Mouse (Mus musculus): ENCODE measurements around the gene Kl. TPM values are rescaled to one million over a fixed set of nuclear protein-coding genes. Genes with fewer than 3 reads are reported as not detected.

The Kl gene
- polyA plus RNA-seq, 1 experiment from 2014 or later: 1.2 TPM

- 65% methylated on average over 5 of the region's 5 CpGs for WGBS
- H3K9me3 ChIP-seq (ENCODE audit: control insufficient read depth, low read length): peaks cover 4% of the 10 kb centered on the region; the same call in 1 of the 2 replicates
- peaks cover 25% of the 10 kb centered on the region for H3K4me1 ChIP-seq (replicated peaks; ENCODE audit: control insufficient read depth, insufficient read depth, low read length)
- H3K9ac ChIP-seq: no peak overlapping the region
- DNase-seq (ENCODE audit: low spot score): no peak
- H3K4me2 ChIP-seq (replicated peaks): no peak overlapping the region
- no peaks in the 10 kb centered on the region for H3K36me3 ChIP-seq (replicated peaks; ENCODE audit: control insufficient read depth, insufficient read depth)
- H3K4me3 ChIP-seq (replicated peaks; ENCODE audit: low read length): no peak overlapping the region
- no peaks in the 10 kb centered on the region for H3K27me3 ChIP-seq (ENCODE audit: control insufficient read depth, insufficient read depth, low read length)
- H3K27ac ChIP-seq: no peak overlapping the region
- no peak for ATAC-seq (ENCODE audit: low FRiP score)
Measured at GRCm38 (mm10) chr5:151018959-151019358, 66.6 kb downstream of the Kl start.

- Histone ChIP-seq H3K27me3 (ENCODE audit: control insufficient read depth, insufficient read depth, low read length) (no peaks in the 10 kb centered on the region), H3K4me2 (replicated peaks) (no peak overlapping the region), H3K4me3 (replicated peaks; ENCODE audit: low read length) (no peak overlapping the region), H3K4me1 (replicated peaks; ENCODE audit: control insufficient read depth, insufficient read depth, low read length) (peaks cover 25% of the 10 kb centered on the region), H3K9ac (no peak overlapping the region), H3K36me3 (replicated peaks; ENCODE audit: control insufficient read depth, insufficient read depth) (no peaks in the 10 kb centered on the region), H3K9me3 (ENCODE audit: control insufficient read depth, low read length) (no peaks in the 10 kb centered on the region), H3K27ac (peak overlapping the region; percentile 22; the same call in 1 of the 2 replicates)
- no peak for ATAC-seq (ENCODE audit: low FRiP score)
- DNase-seq (ENCODE audit: low spot score): no peak
- WGBS: 69% methylated on average over 13 of the region's 13 CpGs
Measured at GRCm38 (mm10) chr5:151020031-151020820, 67.8 kb downstream of the Kl start.

GRCm38 (mm10) chr5:151020831-151021230 lies 68.4 kb downstream of the Kl start:
- no peaks in the 10 kb centered on the region for H3K36me3 ChIP-seq (replicated peaks; ENCODE audit: control insufficient read depth, insufficient read depth)
- peaks cover 25% of the 10 kb centered on the region for H3K4me1 ChIP-seq (replicated peaks; ENCODE audit: control insufficient read depth, insufficient read depth, low read length)
- ATAC-seq (ENCODE audit: low FRiP score) (no peak), DNase-seq (ENCODE audit: low spot score) (no peak)
- H3K9me3 ChIP-seq (ENCODE audit: control insufficient read depth, low read length): no peaks in the 10 kb centered on the region
- H3K27me3 ChIP-seq (ENCODE audit: control insufficient read depth, insufficient read depth, low read length): no peaks in the 10 kb centered on the region
- H3K9ac ChIP-seq: no peak overlapping the region
- H3K4me2 ChIP-seq (replicated peaks): no peak overlapping the region
- H3K4me3 ChIP-seq (replicated peaks; ENCODE audit: low read length): no peak overlapping the region
- peak overlapping the region; percentile 22; the same call in 1 of the 2 replicates for H3K27ac ChIP-seq
- WGBS: 82% methylated on average over 14 of the region's 14 CpGs

- H3K27ac ChIP-seq: 0 out of 2 replicates have a peak overlapping the region, but pooled peaks have one; percentile 65
- H3K36me3 ChIP-seq (replicated peaks; ENCODE audit: control insufficient read depth, insufficient read depth): no peaks in the 10 kb centered on the region
- H3K4me3 ChIP-seq (replicated peaks; ENCODE audit: low read length): no peak overlapping the region
- WGBS: 86% methylated on average over 7 of the region's 7 CpGs
- H3K4me2 ChIP-seq (replicated peaks): no peak overlapping the region
- H3K4me1 ChIP-seq (replicated peaks; ENCODE audit: control insufficient read depth, insufficient read depth, low read length): peaks cover 25% of the 10 kb centered on the region
- H3K9ac ChIP-seq: no peak overlapping the region
- no peaks in the 10 kb centered on the region for H3K27me3 ChIP-seq (ENCODE audit: control insufficient read depth, insufficient read depth, low read length)
- ATAC-seq (ENCODE audit: low FRiP score) (no peak), DNase-seq (ENCODE audit: low spot score) (no peak)
- H3K9me3 ChIP-seq (ENCODE audit: control insufficient read depth, low read length): no peaks in the 10 kb centered on the region
Measured at GRCm38 (mm10) chr5:151022026-151022425, 69.6 kb downstream of the Kl start.

GRCm38 (mm10) chr5:151022939-151023338 lies 70.5 kb downstream of the Kl start:
- H3K4me2 ChIP-seq (replicated peaks): peak overlapping the region; percentile 19; the same call in 1 of the 2 replicates
- H3K36me3 ChIP-seq (replicated peaks; ENCODE audit: control insufficient read depth, insufficient read depth): no peaks in the 10 kb centered on the region
- peak; percentile 34 for DNase-seq (ENCODE audit: low spot score)
- no peaks in the 10 kb centered on the region for H3K9me3 ChIP-seq (ENCODE audit: control insufficient read depth, low read length)
- WGBS: 19% methylated on average over 1 of the region's 1 CpGs
- H3K4me1 ChIP-seq (replicated peaks; ENCODE audit: control insufficient read depth, insufficient read depth, low read length): peaks cover 26% of the 10 kb centered on the region
- no peak for ATAC-seq (ENCODE audit: low FRiP score)
- H3K4me3 ChIP-seq (replicated peaks; ENCODE audit: low read length): no peak overlapping the region
- no peaks in the 10 kb centered on the region for H3K27me3 ChIP-seq (ENCODE audit: control insufficient read depth, insufficient read depth, low read length)
- H3K27ac ChIP-seq: peak overlapping the region; percentile 65; the same call in 1 of the 2 replicates
- H3K9ac ChIP-seq: no peak overlapping the region

- peak; percentile 28 for DNase-seq (ENCODE audit: low spot score)
- no peak for ATAC-seq (ENCODE audit: low FRiP score)
- Histone ChIP-seq H3K9me3 (ENCODE audit: control insufficient read depth, low read length) (no peaks in the 10 kb centered on the region), H3K27ac (peak overlapping the region; percentile 65), H3K4me1 (replicated peaks; ENCODE audit: control insufficient read depth, insufficient read depth, low read length) (peaks cover 29% of the 10 kb centered on the region), H3K9ac (no peak overlapping the region), H3K36me3 (replicated peaks; ENCODE audit: control insufficient read depth, insufficient read depth) (no peaks in the 10 kb centered on the region), H3K4me2 (replicated peaks) (peak overlapping the region; percentile 19; the same call in 1 of the 2 replicates), H3K4me3 (replicated peaks; ENCODE audit: low read length) (no peak overlapping the region), H3K27me3 (ENCODE audit: control insufficient read depth, insufficient read depth, low read length) (no peaks in the 10 kb centered on the region)
- WGBS: 14% methylated on average over 8 of the region's 8 CpGs
Measured at GRCm38 (mm10) chr5:151023461-151023860, 71.1 kb downstream of the Kl start.

GRCm38 (mm10) chr5:151024483-151024882 lies 72.1 kb downstream of the Kl start:
- Histone ChIP-seq H3K4me1 (replicated peaks; ENCODE audit: control insufficient read depth, insufficient read depth, low read length) (peaks cover 29% of the 10 kb centered on the region), H3K36me3 (replicated peaks; ENCODE audit: control insufficient read depth, insufficient read depth) (no peaks in the 10 kb centered on the region), H3K27me3 (ENCODE audit: control insufficient read depth, insufficient read depth, low read length) (no peaks in the 10 kb centered on the region), H3K4me2 (replicated peaks) (no peak overlapping the region), H3K9ac (no peak overlapping the region), H3K27ac (no peak overlapping the region), H3K4me3 (replicated peaks; ENCODE audit: low read length) (no peak overlapping the region), H3K9me3 (ENCODE audit: control insufficient read depth, low read length) (no peaks in the 10 kb centered on the region)
- no peak for ATAC-seq (ENCODE audit: low FRiP score)
- 88% methylated on average over 2 of the region's 2 CpGs for WGBS
- no peak for DNase-seq (ENCODE audit: low spot score)

- Histone ChIP-seq H3K27me3 (ENCODE audit: control insufficient read depth, insufficient read depth, low read length) (no peaks in the 10 kb centered on the region), H3K4me1 (replicated peaks; ENCODE audit: control insufficient read depth, insufficient read depth, low read length) (peaks cover 22% of the 10 kb centered on the region), H3K4me3 (replicated peaks; ENCODE audit: low read length) (no peak overlapping the region), H3K36me3 (replicated peaks; ENCODE audit: control insufficient read depth, insufficient read depth) (no peaks in the 10 kb centered on the region), H3K4me2 (replicated peaks) (no peak overlapping the region), H3K27ac (no peak overlapping the region), H3K9me3 (ENCODE audit: control insufficient read depth, low read length) (no peaks in the 10 kb centered on the region), H3K9ac (no peak overlapping the region)
- ATAC-seq (ENCODE audit: low FRiP score): no peak
- WGBS: 95% methylated on average over 4 of the region's 4 CpGs
- DNase-seq (ENCODE audit: low spot score): no peak
Measured at GRCm38 (mm10) chr5:151026069-151026468, 73.7 kb downstream of the Kl start.

- peaks cover 19% of the 10 kb centered on the region for H3K4me1 ChIP-seq (replicated peaks; ENCODE audit: control insufficient read depth, insufficient read depth, low read length)
- H3K27ac ChIP-seq: no peak overlapping the region
- no peaks in the 10 kb centered on the region for H3K36me3 ChIP-seq (replicated peaks; ENCODE audit: control insufficient read depth, insufficient read depth)
- H3K4me3 ChIP-seq (replicated peaks; ENCODE audit: low read length): no peak overlapping the region
- H3K9ac ChIP-seq: no peak overlapping the region
- H3K4me2 ChIP-seq (replicated peaks): no peak overlapping the region
- H3K9me3 ChIP-seq (ENCODE audit: control insufficient read depth, low read length): no peaks in the 10 kb centered on the region
- WGBS: 29% methylated on average over 7 of the region's 7 CpGs
- DNase-seq (ENCODE audit: low spot score): peak; percentile 30
- ATAC-seq (ENCODE audit: low FRiP score): peak; percentile 74
- H3K27me3 ChIP-seq (ENCODE audit: control insufficient read depth, insufficient read depth, low read length): no peaks in the 10 kb centered on the region
Measured at GRCm38 (mm10) chr5:151027171-151027570, 74.8 kb downstream of the Kl start.
